Mouse (Mus musculus): ENCODE measurements around the gene Mfsd6l.

The Mfsd6l gene

DNA sequence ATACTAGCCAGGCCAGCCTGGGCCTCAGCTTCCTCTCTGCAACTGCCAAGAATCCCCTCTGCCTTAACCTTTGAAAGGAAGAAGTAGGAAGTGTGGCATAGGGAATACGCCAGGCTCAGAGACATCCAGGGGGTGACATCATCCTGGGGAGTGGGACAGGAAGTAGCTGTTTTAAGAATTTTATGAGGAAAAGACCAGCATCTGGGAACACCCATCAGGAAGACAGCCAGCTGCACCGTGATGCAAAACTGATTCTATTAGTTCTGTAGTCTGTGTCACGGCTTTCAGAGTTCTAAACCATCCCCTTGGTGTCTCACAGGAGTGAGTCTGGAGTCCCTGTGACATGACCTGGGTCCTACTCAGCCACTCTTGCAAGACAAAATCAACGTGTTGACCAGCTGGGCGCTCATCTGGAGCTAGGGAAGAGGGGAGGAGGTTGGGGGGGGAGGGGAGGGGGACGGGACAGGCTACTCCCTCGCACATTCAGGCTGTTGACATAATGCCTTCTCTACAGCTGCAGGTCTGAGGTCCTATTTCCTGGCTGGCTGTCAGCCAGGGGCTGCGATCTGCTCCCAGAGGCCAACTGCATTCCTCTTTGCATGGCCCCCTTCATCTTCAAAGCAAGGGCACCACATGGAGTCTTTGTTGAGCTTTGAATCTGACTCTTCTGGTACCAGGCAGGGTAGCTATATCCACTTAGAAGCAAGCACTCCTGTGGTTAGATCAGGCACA, 46.4 kb downstream of the Mfsd6l start:
- no peak for DNase-seq (ENCODE audit: low spot score)

- no peak for DNase-seq (ENCODE audit: low spot score)
Measured at GRCm38 (mm10) chr11:68607046-68607445, 51.1 kb downstream of the Mfsd6l start.

Data from ovary, adult 18-20 months (tissue).